Comparison of ENCODE assay signal across 13 mouse cellular contexts in genomic region chr7:98328311-98328710, GRCm38 (mm10).
"Had no signal": no experiment of that assay in that cellular context is flagged by ENCODE, and none has a peak within 500 bp of the region (broad histone marks: within the 10 kb centered on the region; RNA-seq: fewer than 3 reads in every experiment).

No protein-coding gene starts in this region.

- ATAC-seq: intestine, embryonic 16.5 days; midbrain, embryonic 15.5 days had no signal

- H3K36me3 ChIP-seq: limb, embryonic 12.5 days; midbrain, embryonic 15.5 days; neural tube, embryonic 13.5 days had no signal

- DNase-seq: kidney, adult 8-10 months; kidney, postnatal 25 days; lung, embryonic 14.5 days; lung, postnatal 10 days; retina, postnatal 1 day; right cerebral cortex, postnatal 4 days; spleen, adult 18-20 months; thymus, adult 18-20 months; thymus, postnatal 14 days had no signal

- H3K9ac ChIP-seq: limb, embryonic 12.5 days; lung, embryonic 14.5 days; midbrain, embryonic 15.5 days; neural tube, embryonic 13.5 days had no signal

- H3K27me3 ChIP-seq: limb, embryonic 12.5 days; midbrain, embryonic 15.5 days; neural tube, embryonic 13.5 days had no signal

- H3K9me3 ChIP-seq: limb, embryonic 12.5 days; midbrain, embryonic 15.5 days; neural tube, embryonic 13.5 days had no signal

- H3K4me1 ChIP-seq: limb, embryonic 12.5 days had no signal

- H3K4me2 ChIP-seq: limb, embryonic 12.5 days; lung, embryonic 14.5 days; midbrain, embryonic 15.5 days; neural tube, embryonic 13.5 days had no signal

- H3K4me3 ChIP-seq: limb, embryonic 12.5 days; midbrain, embryonic 15.5 days; neural tube, embryonic 13.5 days had no signal

- H3K27ac ChIP-seq: limb, embryonic 12.5 days; midbrain, embryonic 15.5 days; neural tube, embryonic 13.5 days had no signal
